Mouse (Mus musculus): ENCODE data around the gene Tnfrsf23. TPM values are rescaled to one million over a fixed set of nuclear protein-coding genes. Genes with fewer than 3 reads are reported as not detected.

Gene Tnfrsf23
- total and polyA plus RNA-seq, 3 experiments, result 0.08 to 0.71 TPM; not detected in 1

- H3K27me3 ChIP-seq (replicated peaks), result no peaks in the 10 kb centered on the region
- H3K4me2 ChIP-seq (ENCODE audit: insufficient read depth, low read depth, poor library complexity, severe bottlenecking), result no peak overlapping the region
- H3K79me2 ChIP-seq (replicated peaks; ENCODE audit: control insufficient read depth, extremely low read depth, insufficient read depth, poor library complexity, severe bottlenecking), result no peaks in the 10 kb centered on the region
- dilution Hi-C loops (cut with MboI; ENCODE audit: extremely low pct_ligation_motif_present, extremely low pct_unique_long_range_greater_than_20kb, low sequenced_read_pairs) (no loop called here), in situ Hi-C loops (cut with MboI; ENCODE audit: low pct_ligation_motif_present, low pct_unique_long_range_greater_than_20kb, low sequenced_read_pairs) (no loop called here)
- no peak overlapping the region for H3K9ac ChIP-seq (ENCODE audit: insufficient read depth, low read depth)
- peaks cover 5% of the 10 kb centered on the region for H3K9me3 ChIP-seq (replicated peaks; ENCODE audit: low read length)
- no peaks in the 10 kb centered on the region for H3K36me3 ChIP-seq (replicated peaks in 1 of 2; ENCODE audit: control insufficient read depth in 1 of 2, insufficient read depth in 1 of 2, low read length in 1 of 2)
- no peak overlapping the region for H3K27ac ChIP-seq (ENCODE audit: insufficient read depth, low read depth)
- peak; percentile 17 for DNase-seq (ENCODE audit: extremely low read depth)
- H3K4me3 ChIP-seq (replicated peaks in 1 of 3; ENCODE audit: low read depth in 2 of 3, low read length in 2 of 3, poor library complexity in 1 of 3), result no peak overlapping the region
- no peaks in the 10 kb centered on the region for H3K4me1 ChIP-seq (ENCODE audit: control insufficient read depth in 1 of 2, insufficient read depth in 2 of 2)
- TF ChIP-seq E2F4 (IDR thresholded peaks at IDR 0.05; ENCODE audit: insufficient replicate concordance, low read depth, low read length) (no peak), KAT2A (IDR thresholded peaks at IDR 0.05; ENCODE audit: insufficient replicate concordance, low read length) (no peak), MAX (IDR thresholded peaks at IDR 0.05; ENCODE audit: low read length) (no peak)
Measured at GRCm38 (mm10) chr7:143666427-143667311, 19.0 kb downstream of the Tnfrsf23 start.

- in situ Hi-C loops (cut with MboI; ENCODE audit: low pct_ligation_motif_present, low pct_unique_long_range_greater_than_20kb, low sequenced_read_pairs) (no loop called here), dilution Hi-C loops (cut with MboI; ENCODE audit: extremely low pct_ligation_motif_present, extremely low pct_unique_long_range_greater_than_20kb, low sequenced_read_pairs) (no loop called here)
- no peak overlapping the region for H3K4me2 ChIP-seq (ENCODE audit: insufficient read depth, low read depth, poor library complexity, severe bottlenecking)
- DNase-seq (ENCODE audit: extremely low read depth), result no peak
- no peak for TF ChIP-seq MAFK (IDR thresholded peaks at IDR 0.05; ENCODE audit: insufficient replicate concordance, low read length)
- TF ChIP-seq CTCF (conservative IDR thresholded peaks at IDR 0.05 in 1 of 2, IDR thresholded peaks at IDR 0.05 in 1 of 2; ENCODE audit: low read depth in 2 of 2, low read length in 2 of 2), result no peak
- TF ChIP-seq POLR2A (IDR thresholded peaks at IDR 0.05; ENCODE audit: low read depth, low read length), result no peak
- TF ChIP-seq ETS1 (conservative IDR thresholded peaks at IDR 0.05; ENCODE audit: low read depth, low read length), result no peak
- TF ChIP-seq SIN3A (IDR thresholded peaks at IDR 0.05; ENCODE audit: low read length), result no peak
- TF ChIP-seq NRF1 (IDR thresholded peaks at IDR 0.05; ENCODE audit: low read depth, low read length), result no peak
- no peak for TF ChIP-seq JUN (IDR thresholded peaks at IDR 0.05; ENCODE audit: insufficient read depth, low read depth, low read length)
- TF ChIP-seq HCFC1 (IDR thresholded peaks at IDR 0.05; ENCODE audit: low read depth, low read length), result no peak
- TF ChIP-seq ZMIZ1 (IDR thresholded peaks at IDR 0.05; ENCODE audit: low read depth, low read length), result no peak
- no peak for TF ChIP-seq JUND (conservative IDR thresholded peaks at IDR 0.05; ENCODE audit: low read depth, low read length)
- peaks cover 2% of the 10 kb centered on the region for H3K27me3 ChIP-seq (replicated peaks)
- no peaks in the 10 kb centered on the region for H3K79me2 ChIP-seq (replicated peaks; ENCODE audit: control insufficient read depth, extremely low read depth, insufficient read depth, poor library complexity, severe bottlenecking)
- no peaks in the 10 kb centered on the region for H3K4me1 ChIP-seq (ENCODE audit: control insufficient read depth in 1 of 2, insufficient read depth in 2 of 2)
- H3K9me3 ChIP-seq (replicated peaks; ENCODE audit: low read length), result peaks cover 5% of the 10 kb centered on the region
- H3K27ac ChIP-seq (ENCODE audit: insufficient read depth, low read depth), result no peak overlapping the region
- no peaks in the 10 kb centered on the region for H3K36me3 ChIP-seq (replicated peaks in 1 of 2; ENCODE audit: control insufficient read depth in 1 of 2, insufficient read depth in 1 of 2, low read length in 1 of 2)
- H3K9ac ChIP-seq (ENCODE audit: insufficient read depth, low read depth), result no peak overlapping the region
- no peak overlapping the region for H3K4me3 ChIP-seq (replicated peaks in 1 of 3; ENCODE audit: low read depth in 2 of 3, low read length in 2 of 3, poor library complexity in 1 of 3)
Measured at GRCm38 (mm10) chr7:143663470-143663869, 22.2 kb downstream of the Tnfrsf23 start.

Data from CH12.LX (cell line).